Mouse (Mus musculus) myocyte (in vitro differentiated cells): ENCODE data around the gene Frmd4a. TPM values are rescaled to one million over a fixed set of nuclear protein-coding genes. Genes with fewer than 3 reads are reported as not detected.

Experiments
- H3K27me3 ChIP-seq: one replicate; pipeline ENCODE4 v1.6.1; 2011; ENCODE audit not compliant: control insufficient read depth, insufficient read depth, insufficient read length
- H3K36me3 ChIP-seq: one replicate; pipeline ENCODE4 v1.6.1; 2011; ENCODE audit not compliant: control insufficient read depth, insufficient read depth
- H3K4me2 ChIP-seq: one replicate; pipeline ENCODE4 v1.6.1; 2011; ENCODE audit warnings: low read depth, control low read depth
- H3K4me3 ChIP-seq: one replicate; pipeline ENCODE4 v1.5.1; 2011; ENCODE audit warnings: mild to moderate bottlenecking, control low read depth, moderate library complexity
- H3K79me2 ChIP-seq: one replicate; pipeline ENCODE4 v1.6.1; 2011; ENCODE audit not compliant: control insufficient read depth, insufficient read depth
- H3ac ChIP-seq: one replicate; pipeline ENCODE4 v1.6.1; 2011; ENCODE audit not compliant: control insufficient read depth, insufficient read length
- CEBPB ChIP-seq: IDR thresholded peaks from 2 replicates; pipeline ENCODE4 v1.6.1; 2011; ENCODE audit warnings: mild to moderate bottlenecking, moderate library complexity; ENCODE audit not compliant: poor library complexity, insufficient read depth, severe bottlenecking
- E2F4 ChIP-seq: IDR thresholded peaks from one replicate; pipeline ENCODE4 v1.6.1; 2011; ENCODE audit warnings: mild to moderate bottlenecking, control low read depth, moderate library complexity; ENCODE audit not compliant: insufficient read depth
- MAX ChIP-seq: IDR thresholded peaks from one replicate; pipeline ENCODE4 v1.6.1; 2011; ENCODE audit warnings: low read depth, mild to moderate bottlenecking, control low read depth
- MYOD1 ChIP-seq, 3 experiments: IDR thresholded peaks; one replicate each; pipeline ENCODE4 v1.6.1; 2011; ENCODE audit warnings: control low read depth in 2 of 3, low read depth in 2 of 3, mild to moderate bottlenecking in 2 of 3, moderate library complexity in 1 of 3; ENCODE audit not compliant: insufficient read length in 2 of 3, control insufficient read depth in 1 of 3
- MYOG ChIP-seq, 3 experiments: IDR thresholded peaks; one replicate each; pipeline ENCODE4 v1.6.1; 2011; ENCODE audit warnings: control low read depth in 2 of 3, low read depth in 2 of 3, mild to moderate bottlenecking in 2 of 3; ENCODE audit not compliant: insufficient read length in 2 of 3, control insufficient read depth in 1 of 3, insufficient read depth in 1 of 3
- POLR2A ChIP-seq: IDR thresholded peaks from one replicate; pipeline ENCODE4 v1.6.1; 2011; ENCODE audit warnings: low read depth, mild to moderate bottlenecking, control low read depth, moderate library complexity; ENCODE audit not compliant: insufficient read length
- POLR2AphosphoS2 ChIP-seq: IDR thresholded peaks from one replicate; pipeline ENCODE4 v1.6.1; 2011; ENCODE audit warnings: low read depth, control low read depth; ENCODE audit not compliant: insufficient read length
- REST ChIP-seq: IDR thresholded peaks from one replicate; pipeline ENCODE4 v1.6.1; 2011; ENCODE audit warnings: mild to moderate bottlenecking, control low read depth, moderate library complexity; ENCODE audit not compliant: insufficient read depth, insufficient read length
- SRF ChIP-seq: IDR thresholded peaks from one replicate; pipeline ENCODE4 v1.6.1; 2011; ENCODE audit warnings: low read depth; ENCODE audit not compliant: control insufficient read depth, insufficient read length
- TCF12 ChIP-seq: IDR thresholded peaks from one replicate; pipeline ENCODE4 v1.6.1; 2011; ENCODE audit warnings: mild to moderate bottlenecking, control low read depth; ENCODE audit not compliant: poor library complexity, insufficient read depth, severe bottlenecking
- TCF3 ChIP-seq: IDR thresholded peaks from one replicate; pipeline ENCODE4 v1.6.1; 2011; ENCODE audit warnings: low read depth, control low read depth; ENCODE audit not compliant: insufficient read length
- USF1 ChIP-seq: IDR thresholded peaks from one replicate; pipeline ENCODE4 v1.6.1; 2011; ENCODE audit warnings: low read depth, mild to moderate bottlenecking, control low read depth, moderate library complexity
- polyA plus RNA-seq: library from polyadenylated mRNA; unstranded; fragments of >200 nt; fragmentation: generic; extraction: Trizol; gene quantifications from one replicate; pipeline ENCODE4 v1.2.1, GENCODE M21; 2012; ENCODE audit warnings: missing spikeins

The Frmd4a gene
- polyA plus RNA-seq, 1 experiment = 24.7 TPM

DNA sequence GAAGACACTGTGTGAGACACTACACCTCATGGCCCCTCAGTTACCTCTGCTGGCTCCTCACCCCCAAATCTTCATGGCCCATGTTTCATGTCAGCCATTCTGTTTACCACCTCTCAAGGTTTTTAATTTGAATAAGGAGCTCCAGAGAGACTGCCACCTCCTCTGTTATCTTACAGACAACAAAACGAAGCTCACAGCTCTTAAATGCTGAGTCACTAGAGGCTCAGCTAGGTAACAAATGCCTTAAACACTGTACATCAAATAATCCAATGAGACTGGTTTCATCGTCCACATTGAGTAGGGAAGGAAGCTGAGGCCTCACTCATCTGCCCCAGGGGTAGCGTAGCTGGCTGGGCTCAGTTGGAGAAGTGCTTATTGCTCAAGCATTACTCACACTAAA, 245.2 kb downstream of the Frmd4a start:
- H3K36me3 ChIP-seq = no peaks in the 10 kb centered on the region
- no peak overlapping the region for H3K4me3 ChIP-seq
- TF ChIP-seq POLR2AphosphoS2 = no peak
- no peak for TF ChIP-seq TCF3
- TF ChIP-seq SRF = no peak
- TF ChIP-seq MYOG (IDR thresholded peaks at IDR 0.05; ENCODE audit: control insufficient read depth in 1 of 3, insufficient read depth in 1 of 3, insufficient read length in 2 of 3, low read depth in 2 of 3) = no peak
- no peak for TF ChIP-seq USF1
- TF ChIP-seq E2F4 = no peak
- TF ChIP-seq CEBPB = no peak
- TF ChIP-seq MYOD1 (IDR thresholded peaks at IDR 0.05; ENCODE audit: control insufficient read depth in 1 of 3, insufficient read length in 2 of 3, low read depth in 2 of 3) = no peak

DNA sequence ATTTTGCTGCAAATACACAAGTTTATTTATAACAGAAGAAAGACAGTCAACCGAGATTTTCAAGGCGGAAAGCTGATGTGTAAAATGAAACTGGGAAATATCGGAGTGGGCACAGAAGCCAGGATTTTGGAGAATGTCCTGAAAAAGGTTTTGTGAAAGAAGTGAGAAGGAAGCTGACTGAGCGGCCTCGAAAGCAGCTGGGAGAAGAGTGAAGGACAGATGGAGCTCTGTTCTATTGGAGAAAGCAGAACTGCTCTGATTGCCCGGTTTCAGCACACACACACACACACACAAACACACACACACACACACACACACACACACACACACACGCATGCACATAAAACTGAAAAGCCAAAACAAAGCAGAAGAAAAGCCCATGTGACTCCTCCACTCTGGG, 249.9 kb downstream of the Frmd4a start:
- TF ChIP-seq TCF12 (no peak), E2F4 (no peak), TCF3 (no peak), MYOG (IDR thresholded peaks at IDR 0.05; ENCODE audit: control insufficient read depth in 1 of 3, insufficient read depth in 1 of 3, insufficient read length in 2 of 3, low read depth in 2 of 3) (no peak), POLR2A (no peak), MAX (no peak), CEBPB (no peak), USF1 (no peak), MYOD1 (IDR thresholded peaks at IDR 0.05; ENCODE audit: control insufficient read depth in 1 of 3, insufficient read length in 2 of 3, low read depth in 2 of 3) (no peak), REST (no peak), POLR2AphosphoS2 (no peak), SRF (no peak)
- Histone ChIP-seq H3K4me2 (no peak overlapping the region), H3K79me2 (no peaks in the 10 kb centered on the region), H3K36me3 (no peaks in the 10 kb centered on the region), H3K27me3 (no peaks in the 10 kb centered on the region), H3K4me3 (no peak overlapping the region), H3ac (no peak overlapping the region)

More for the DNA sequence above, 245.2 kb downstream of the Frmd4a start:
- Histone ChIP-seq H3ac (no peak overlapping the region), H3K27me3 (no peaks in the 10 kb centered on the region), H3K4me2 (no peak overlapping the region), H3K79me2 (no peaks in the 10 kb centered on the region)

DNA sequence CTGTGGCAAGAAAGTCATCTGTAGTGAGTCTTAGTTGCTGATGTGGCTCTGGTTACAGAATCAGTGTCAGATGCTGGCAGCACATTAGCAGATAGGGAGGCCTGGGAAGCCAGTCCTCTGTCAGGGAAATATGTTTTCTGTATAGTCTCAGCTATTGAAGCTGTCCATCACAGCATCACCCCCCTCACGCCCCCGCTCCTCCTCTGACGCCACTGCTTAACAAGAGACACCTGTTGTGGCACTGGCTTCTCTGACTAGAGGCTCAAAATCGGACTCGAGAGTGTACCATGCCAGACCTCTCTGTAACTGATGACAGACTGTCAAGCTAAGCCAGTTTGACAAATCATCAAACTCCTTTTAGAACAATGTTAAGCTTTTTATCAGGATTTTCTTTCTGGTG, 265.3 kb downstream of the Frmd4a start:
- no peaks in the 10 kb centered on the region for H3K36me3 ChIP-seq
- H3K79me2 ChIP-seq = no peaks in the 10 kb centered on the region
- H3K27me3 ChIP-seq = no peaks in the 10 kb centered on the region
- H3K4me2 ChIP-seq = no peak overlapping the region
- no peak overlapping the region for H3ac ChIP-seq
- no peak for TF ChIP-seq TCF3
- TF ChIP-seq POLR2A = no peak
- no peak for TF ChIP-seq CEBPB
- no peak for TF ChIP-seq MYOG (IDR thresholded peaks at IDR 0.05; ENCODE audit: control insufficient read depth in 1 of 3, insufficient read depth in 1 of 3, insufficient read length in 2 of 3, low read depth in 2 of 3)
- no peak for TF ChIP-seq MAX
- no peak for TF ChIP-seq SRF
- no peak for TF ChIP-seq REST
- no peak for TF ChIP-seq E2F4
- no peak for TF ChIP-seq POLR2AphosphoS2
- TF ChIP-seq MYOD1 (IDR thresholded peaks at IDR 0.05; ENCODE audit: control insufficient read depth in 1 of 3, insufficient read length in 2 of 3, low read depth in 2 of 3) = no peak
- TF ChIP-seq USF1 = no peak
- TF ChIP-seq TCF12 = no peak
- H3K4me3 ChIP-seq = no peak overlapping the region

DNA sequence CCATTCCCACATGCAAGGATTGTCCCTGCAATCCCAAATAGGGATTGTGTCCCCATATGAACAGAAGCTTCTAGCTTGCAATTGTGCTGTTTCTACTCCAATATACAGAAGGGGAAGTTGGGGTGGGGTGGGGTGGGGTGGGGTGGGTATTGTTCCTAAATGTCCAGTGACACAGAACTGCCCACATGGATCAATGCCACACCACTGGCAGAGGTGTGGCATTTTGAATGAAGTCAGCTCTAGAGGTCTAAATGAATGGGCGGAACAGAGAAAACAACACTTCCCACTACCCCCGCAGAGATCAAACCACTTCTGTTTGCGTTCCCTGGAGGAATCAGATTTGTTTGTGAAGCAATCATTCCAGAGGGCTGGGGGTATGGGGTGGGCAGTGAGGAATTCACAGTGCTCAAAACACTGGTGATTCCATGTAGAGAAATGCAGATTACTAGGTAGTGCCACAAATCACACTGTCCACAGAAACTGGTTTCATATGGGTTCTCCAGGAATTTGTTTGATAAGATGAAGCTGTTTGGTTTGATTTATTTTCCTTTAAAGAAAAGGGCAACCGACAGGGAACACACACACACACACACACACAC, 268.3 kb downstream of the Frmd4a start:
- no peak overlapping the region for H3K4me2 ChIP-seq
- H3ac ChIP-seq = no peak overlapping the region
- H3K27me3 ChIP-seq = no peaks in the 10 kb centered on the region
- H3K79me2 ChIP-seq = no peaks in the 10 kb centered on the region
- TF ChIP-seq REST (no peak), MYOD1 (IDR thresholded peaks at IDR 0.05; ENCODE audit: control insufficient read depth in 1 of 3, insufficient read length in 2 of 3, low read depth in 2 of 3) (no peak), POLR2AphosphoS2 (no peak), POLR2A (no peak), TCF12 (no peak), MYOG (IDR thresholded peaks at IDR 0.05; ENCODE audit: control insufficient read depth in 1 of 3, insufficient read depth in 1 of 3, insufficient read length in 2 of 3, low read depth in 2 of 3) (no peak), CEBPB (no peak), E2F4 (no peak), MAX (no peak), SRF (no peak), USF1 (no peak), TCF3 (no peak)
- no peaks in the 10 kb centered on the region for H3K36me3 ChIP-seq
- no peak overlapping the region for H3K4me3 ChIP-seq
